Mouse (Mus musculus): ENCODE measurements at regions not wholly inside any gene's neighbourhood (a gene's known extent, or its start where the extent isn't known, plus 50 kb on each side); places are given as distances from the start of the nearest gene placed in this dataset.

DNA sequence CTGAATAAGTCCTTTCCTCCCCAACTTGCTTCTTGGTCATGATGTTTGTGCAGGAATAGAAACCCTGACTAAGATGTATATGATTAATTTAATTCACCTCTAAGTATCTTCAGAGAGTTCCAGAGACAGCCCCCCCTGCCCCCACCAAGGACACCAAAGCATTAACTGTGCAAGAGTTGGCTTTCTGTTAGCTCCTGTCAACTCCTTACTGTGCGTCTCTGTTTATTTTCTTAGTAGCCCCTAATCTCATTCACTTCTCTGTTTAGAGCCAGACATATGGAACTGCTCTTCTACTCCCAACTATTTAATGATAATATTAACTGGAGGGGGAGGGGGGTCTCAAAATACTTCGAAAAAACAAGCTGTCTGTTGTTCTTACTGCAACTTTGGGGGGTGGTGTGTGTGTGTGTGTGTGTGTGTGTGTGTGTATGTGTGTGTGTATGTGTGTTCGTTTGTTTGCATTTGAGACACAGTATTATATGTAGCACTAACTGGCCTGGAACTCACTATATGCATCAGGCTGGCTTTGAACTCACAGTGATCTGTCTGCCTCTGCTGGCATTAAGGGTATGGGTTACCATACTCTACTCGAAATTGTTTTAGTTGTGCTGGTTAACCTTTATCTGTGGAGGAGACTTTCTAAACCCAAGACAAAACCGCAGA, 89.8 kb downstream of the Elovl4 start:
- H3K27me3 ChIP-seq (ENCODE audit: insufficient read depth, low read length) = no peaks in the 10 kb centered on the region
- TF ChIP-seq POU5F1 (IDR thresholded peaks at IDR 0.05; ENCODE audit: borderline replicate concordance, low read length) (no peak), NANOG (IDR thresholded peaks at IDR 0.05; ENCODE audit: borderline replicate concordance, low read length) (no peak), CTCF (conservative IDR thresholded peaks at IDR 0.05; ENCODE audit: low read length) (no peak)
- H3K36me3 ChIP-seq (ENCODE audit: insufficient read depth, low read length) = no peaks in the 10 kb centered on the region

GRCm38 (mm10) chr9:83707361-83707760, 98.7 kb downstream of the Elovl4 start:
- Histone ChIP-seq H3K9me3 (ENCODE audit: low read length) (peaks cover 32% of the 10 kb centered on the region), H3K4me3 (replicated peaks; ENCODE audit: low read length) (no peak overlapping the region), H3K27me3 (ENCODE audit: insufficient read depth, low read length) (no peaks in the 10 kb centered on the region), H3K4me1 (replicated peaks; ENCODE audit: low read depth, low read length) (peaks cover 6% of the 10 kb centered on the region; the same call in 1 of the 2 replicates), H3K36me3 (ENCODE audit: insufficient read depth, low read length) (no peaks in the 10 kb centered on the region)
- no peak for TF ChIP-seq CTCF (conservative IDR thresholded peaks at IDR 0.05; ENCODE audit: low read length)
- no peak for TF ChIP-seq NANOG (IDR thresholded peaks at IDR 0.05; ENCODE audit: borderline replicate concordance, low read length)
- TF ChIP-seq POU5F1 (IDR thresholded peaks at IDR 0.05; ENCODE audit: borderline replicate concordance, low read length) = no peak

More for the DNA sequence above, 89.8 kb downstream of the Elovl4 start:
- no peaks in the 10 kb centered on the region for H3K9me3 ChIP-seq (ENCODE audit: low read length)
- H3K4me1 ChIP-seq (replicated peaks; ENCODE audit: low read depth, low read length) = peaks cover 20% of the 10 kb centered on the region
- H3K4me3 ChIP-seq (replicated peaks; ENCODE audit: low read length) = no peak overlapping the region

GRCm38 (mm10) chr9:83706071-83706470, 100.0 kb downstream of the Elovl4 start:
- Histone ChIP-seq H3K4me3 (replicated peaks; ENCODE audit: low read length) (no peak overlapping the region), H3K36me3 (ENCODE audit: insufficient read depth, low read length) (no peaks in the 10 kb centered on the region), H3K27me3 (ENCODE audit: insufficient read depth, low read length) (no peaks in the 10 kb centered on the region), H3K9me3 (ENCODE audit: low read length) (peaks cover 32% of the 10 kb centered on the region), H3K4me1 (replicated peaks; ENCODE audit: low read depth, low read length) (peaks cover 6% of the 10 kb centered on the region; the same call in 1 of the 2 replicates)
- TF ChIP-seq POU5F1 (IDR thresholded peaks at IDR 0.05; ENCODE audit: borderline replicate concordance, low read length) (no peak), NANOG (IDR thresholded peaks at IDR 0.05; ENCODE audit: borderline replicate concordance, low read length) (no peak), CTCF (conservative IDR thresholded peaks at IDR 0.05; ENCODE audit: low read length) (no peak)

DNA sequence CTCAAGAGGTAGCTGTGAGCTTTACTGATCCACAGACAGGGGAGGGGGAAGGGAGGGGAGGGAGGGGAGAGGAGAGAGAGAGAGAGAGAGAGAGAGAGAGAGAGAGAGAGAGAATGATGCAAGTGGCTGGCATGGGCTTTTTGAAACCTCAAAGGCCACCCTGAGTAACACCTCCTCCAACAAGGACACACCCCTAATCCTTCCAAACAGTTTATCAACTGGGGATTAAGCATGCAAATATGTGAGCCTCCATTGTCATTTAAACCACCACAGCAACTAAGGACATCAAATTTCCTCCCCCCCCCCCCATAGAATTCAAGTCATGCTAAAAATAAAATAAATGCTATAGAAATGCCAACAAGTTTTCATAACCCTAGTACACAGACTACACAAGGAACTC, 101.9 kb downstream of the Elovl4 start:
- H3K27me3 ChIP-seq (ENCODE audit: insufficient read depth, low read length) = no peaks in the 10 kb centered on the region
- H3K4me1 ChIP-seq (replicated peaks; ENCODE audit: low read depth, low read length) = peaks cover 6% of the 10 kb centered on the region; the same call in 1 of the 2 replicates
- H3K36me3 ChIP-seq (ENCODE audit: insufficient read depth, low read length) = no peaks in the 10 kb centered on the region
- H3K4me3 ChIP-seq (replicated peaks; ENCODE audit: low read length) = no peak overlapping the region
- peaks cover 17% of the 10 kb centered on the region for H3K9me3 ChIP-seq (ENCODE audit: low read length)
- TF ChIP-seq NANOG (IDR thresholded peaks at IDR 0.05; ENCODE audit: borderline replicate concordance, low read length) = no peak
- TF ChIP-seq CTCF (conservative IDR thresholded peaks at IDR 0.05; ENCODE audit: low read length) = no peak
- TF ChIP-seq POU5F1 (IDR thresholded peaks at IDR 0.05; ENCODE audit: borderline replicate concordance, low read length) = no peak

DNA sequence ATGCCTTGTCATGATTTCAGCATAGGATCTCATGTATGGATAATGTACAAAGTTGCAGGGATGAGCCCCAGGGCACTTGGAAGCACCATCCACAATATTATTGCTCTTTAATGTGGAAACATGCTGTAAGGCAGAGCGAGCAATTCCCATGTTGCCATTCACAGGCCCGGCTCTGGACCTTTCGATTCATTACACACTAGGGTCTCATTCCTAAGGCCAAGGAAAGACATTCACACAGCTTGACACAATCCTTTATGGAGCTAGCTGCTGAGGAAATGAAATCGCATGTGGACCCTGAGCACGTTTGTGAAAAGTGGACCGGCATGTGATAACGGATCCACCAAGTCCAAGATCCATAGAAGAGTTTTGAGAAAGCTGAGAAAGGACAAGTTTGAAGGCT, 105.2 kb downstream of the Elovl4 start:
- Histone ChIP-seq H3K4me3 (replicated peaks; ENCODE audit: low read length) (no peak overlapping the region), H3K27me3 (ENCODE audit: insufficient read depth, low read length) (no peaks in the 10 kb centered on the region), H3K9me3 (ENCODE audit: low read length) (no peaks in the 10 kb centered on the region), H3K4me1 (replicated peaks; ENCODE audit: low read depth, low read length) (peaks cover 6% of the 10 kb centered on the region; the same call in 1 of the 2 replicates), H3K36me3 (ENCODE audit: insufficient read depth, low read length) (no peaks in the 10 kb centered on the region)
- TF ChIP-seq NANOG (IDR thresholded peaks at IDR 0.05; ENCODE audit: borderline replicate concordance, low read length) (no peak), CTCF (conservative IDR thresholded peaks at IDR 0.05; ENCODE audit: low read length) (no peak), POU5F1 (IDR thresholded peaks at IDR 0.05; ENCODE audit: borderline replicate concordance, low read length) (no peak)

GRCm38 (mm10) chr9:83700056-83700455, 106.0 kb downstream of the Elovl4 start:
- H3K9me3 ChIP-seq (ENCODE audit: low read length) = no peaks in the 10 kb centered on the region
- no peak overlapping the region for H3K4me3 ChIP-seq (replicated peaks; ENCODE audit: low read length)
- no peaks in the 10 kb centered on the region for H3K36me3 ChIP-seq (ENCODE audit: insufficient read depth, low read length)
- H3K4me1 ChIP-seq (replicated peaks; ENCODE audit: low read depth, low read length) = peaks cover 4% of the 10 kb centered on the region; the same call in 1 of the 2 replicates
- TF ChIP-seq NANOG (IDR thresholded peaks at IDR 0.05; ENCODE audit: borderline replicate concordance, low read length) (no peak), POU5F1 (IDR thresholded peaks at IDR 0.05; ENCODE audit: borderline replicate concordance, low read length) (no peak), CTCF (conservative IDR thresholded peaks at IDR 0.05; ENCODE audit: low read length) (no peak)
- no peaks in the 10 kb centered on the region for H3K27me3 ChIP-seq (ENCODE audit: insufficient read depth, low read length)

GRCm38 (mm10) chr9:83691332-83692198, 114.5 kb downstream of the Elovl4 start:
- Histone ChIP-seq H3K9me3 (ENCODE audit: low read length) (no peaks in the 10 kb centered on the region), H3K4me3 (replicated peaks; ENCODE audit: low read length) (0 out of 2 replicates have a peak overlapping the region, but pooled peaks have one; percentile 4), H3K4me1 (replicated peaks; ENCODE audit: low read depth, low read length) (peaks cover 7% of the 10 kb centered on the region), H3K27me3 (ENCODE audit: insufficient read depth, low read length) (peaks cover 10% of the 10 kb centered on the region), H3K36me3 (ENCODE audit: insufficient read depth, low read length) (no peaks in the 10 kb centered on the region)
- TF ChIP-seq CTCF (conservative IDR thresholded peaks at IDR 0.05; ENCODE audit: low read length) = peak; percentile 90
- TF ChIP-seq POU5F1 (IDR thresholded peaks at IDR 0.05; ENCODE audit: borderline replicate concordance, low read length) = no peak
- TF ChIP-seq NANOG (IDR thresholded peaks at IDR 0.05; ENCODE audit: borderline replicate concordance, low read length) = no peak

Measured in E14TG2a.4 (cell line).